Mouse (Mus musculus) erythroblast, embryonic 14.5 days (primary cell): ENCODE measurements around the gene Ubl3.

Source experiments
- GATA1 ChIP-seq: IDR thresholded peaks from 2 replicates; pipeline ENCODE4 v1.6.1; 2012; ENCODE audit warnings: low read length, inconsistent platforms, mixed read lengths
- TAL1 ChIP-seq: IDR thresholded peaks from 3 replicates; pipeline ENCODE4 v1.6.1; 2012; ENCODE audit warnings: low read length, inconsistent platforms, mixed read lengths

DNA sequence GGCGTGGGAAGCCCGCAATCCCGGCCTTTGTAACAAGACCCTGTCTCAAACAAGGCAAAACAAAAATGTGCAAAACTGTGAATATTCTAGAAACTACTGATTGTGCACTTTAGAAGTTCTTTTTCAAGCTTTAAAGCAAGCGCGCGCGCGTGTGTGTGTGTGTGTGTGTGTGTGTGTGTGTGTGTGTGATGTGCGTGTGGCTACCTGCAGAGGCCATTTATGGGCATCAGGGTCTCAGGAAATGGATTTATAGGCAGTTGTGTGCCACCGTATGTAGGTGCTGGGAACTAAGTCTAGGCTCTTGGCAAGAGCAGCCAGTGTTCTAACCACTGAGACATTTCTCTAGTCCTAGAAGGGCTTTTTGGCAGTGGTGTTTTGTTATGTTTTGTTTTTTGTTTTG, 2.6 kb upstream of the Ubl3 start:
- no peak for TF ChIP-seq GATA1
- TF ChIP-seq TAL1: no peak
